Mouse (Mus musculus) cerebellum, adult 8-10 months (tissue): ENCODE measurements around the gene Trpm3.

Source experiments
- DNase-seq: peaks from one replicate; pipeline ENCODE4 v3.0.0; 2022

Trpm3 gene

GRCm38 (mm10) chr19:22138590-22139421 is at the start of gene Trpm3:
Gene Trpm3, plus strand, starts transcription at chr19:22139046.
- DNase-seq = peak; percentile 42

GRCm38 (mm10) chr19:22100582-22100981 is 38.3 kb upstream of the Trpm3 start:
- DNase-seq = no peak

- DNase-seq = no peak
Measured at GRCm38 (mm10) chr19:22103865-22104264, 35.0 kb upstream of the Trpm3 start.

- DNase-seq = no peak
Measured at GRCm38 (mm10) chr19:22104848-22105484, 33.9 kb upstream of the Trpm3 start.

- DNase-seq = no peak
Measured at GRCm38 (mm10) chr19:22105648-22106047, 33.2 kb upstream of the Trpm3 start.

GRCm38 (mm10) chr19:22108893-22109463 is 29.9 kb upstream of the Trpm3 start:
- DNase-seq = no peak

- DNase-seq = no peak
Measured at GRCm38 (mm10) chr19:22120976-22121375, 17.9 kb upstream of the Trpm3 start.

GRCm38 (mm10) chr19:22121631-22122030 is 17.2 kb upstream of the Trpm3 start:
- DNase-seq = no peak

GRCm38 (mm10) chr19:22132626-22133025 is 6.2 kb upstream of the Trpm3 start:
- DNase-seq = peak; percentile 11

GRCm38 (mm10) chr19:22178549-22178948 is 39.7 kb downstream of the Trpm3 start:
- no peak for DNase-seq

GRCm38 (mm10) chr19:22179017-22179416 is 40.2 kb downstream of the Trpm3 start:
- no peak for DNase-seq

GRCm38 (mm10) chr19:22180136-22180535 is 41.3 kb downstream of the Trpm3 start:
- no peak for DNase-seq

GRCm38 (mm10) chr19:22189716-22190115 is 50.9 kb downstream of the Trpm3 start:
- no peak for DNase-seq

GRCm38 (mm10) chr19:22222520-22222919 is 83.7 kb downstream of the Trpm3 start:
- DNase-seq = no peak

GRCm38 (mm10) chr19:22234187-22234586 is 95.3 kb downstream of the Trpm3 start:
- no peak for DNase-seq

- DNase-seq = no peak
Measured at GRCm38 (mm10) chr19:22249076-22249475, 110.2 kb downstream of the Trpm3 start.

GRCm38 (mm10) chr19:22272916-22273315 is 134.1 kb downstream of the Trpm3 start:
- no peak for DNase-seq

- no peak for DNase-seq
Measured at GRCm38 (mm10) chr19:22284651-22285050, 145.8 kb downstream of the Trpm3 start.

- DNase-seq = no peak
Measured at GRCm38 (mm10) chr19:22292671-22293070, 153.8 kb downstream of the Trpm3 start.

- DNase-seq = no peak
Measured at GRCm38 (mm10) chr19:22300906-22301305, 162.1 kb downstream of the Trpm3 start.

- peak; percentile 62 for DNase-seq
Measured at GRCm38 (mm10) chr19:22303021-22303951, 164.4 kb downstream of the Trpm3 start.

- DNase-seq = peak; percentile 87
Measured at GRCm38 (mm10) chr19:22303952-22304655, 165.3 kb downstream of the Trpm3 start.
